Mouse (Mus musculus) right cerebral cortex, postnatal 14 days (tissue): ENCODE results near the gene Trir.

Source experiments
- DNase-seq: peaks from one replicate; pipeline ENCODE4 v3.0.0; 2022

Trir gene

GRCm38 (mm10) chr8:85026670-85027515, at the start of gene Trir:
Gene Trir (plus strand): TSS chr8:85026823.
- DNase-seq, result peak; percentile 93

GRCm38 (mm10) chr8:84977435-84978247, 49.0 kb upstream of the Trir start:
- DNase-seq, result peak; percentile 70

- DNase-seq, result peak; percentile 91
Measured at GRCm38 (mm10) chr8:84978248-84978940, 48.2 kb upstream of the Trir start, which contains the start of gene Junb. Gene Junb (minus strand): TSS chr8:84978718.

- peak; percentile 91 for DNase-seq
Measured at GRCm38 (mm10) chr8:84979599-84980421, 46.8 kb upstream of the Trir start.

GRCm38 (mm10) chr8:84980622-84981358, 45.8 kb upstream of the Trir start:
- peak; percentile 76 for DNase-seq

- DNase-seq, result no peak
Measured at GRCm38 (mm10) chr8:84981644-84982498, 44.8 kb upstream of the Trir start.

- DNase-seq, result no peak
Measured at GRCm38 (mm10) chr8:84982499-84983011, 44.1 kb upstream of the Trir start.

GRCm38 (mm10) chr8:84984294-84985048, 42.2 kb upstream of the Trir start:
- DNase-seq, result no peak

- DNase-seq, result no peak
Measured at GRCm38 (mm10) chr8:84985049-84985683, 41.5 kb upstream of the Trir start.

- peak; percentile 93 for DNase-seq
Measured at GRCm38 (mm10) chr8:84985684-84986378, 40.8 kb upstream of the Trir start.

- DNase-seq, result no peak
Measured at GRCm38 (mm10) chr8:84986379-84986945, 40.2 kb upstream of the Trir start.

GRCm38 (mm10) chr8:84987388-84987787, 39.2 kb upstream of the Trir start:
- DNase-seq, result no peak

- DNase-seq, result no peak
Measured at GRCm38 (mm10) chr8:84987903-84988302, 38.7 kb upstream of the Trir start.

GRCm38 (mm10) chr8:84989311-84989731, 37.3 kb upstream of the Trir start:
- DNase-seq, result no peak

GRCm38 (mm10) chr8:84989810-84990209, 36.8 kb upstream of the Trir start:
- peak; percentile 92 for DNase-seq

- DNase-seq, result peak; percentile 96
Measured at GRCm38 (mm10) chr8:84990349-84990748, 36.3 kb upstream of the Trir start, which contains the start of gene Hook2. Gene Hook2 (plus strand): TSS chr8:84990603.

GRCm38 (mm10) chr8:84990836-84991235, 35.8 kb upstream of the Trir start:
- no peak for DNase-seq

GRCm38 (mm10) chr8:84994375-84994774, 32.2 kb upstream of the Trir start:
- DNase-seq, result no peak
